ENCODE assay signal across 8 mouse cellular contexts in genomic region chr19:10134692-10135091, GRCm38 (mm10). TPM values are rescaled to one million over a fixed set of nuclear protein-coding genes. Genes with fewer than 3 reads are reported as not detected.
DNase-seq lines count a peak whose midpoint lies in the region; ATAC-seq and TF ChIP-seq lines count a peak whose summit lies in the region.

No protein-coding gene starts in this region.

- ATAC-seq in forebrain, postnatal 0 days = no peak
- peak; percentile 71 for ATAC-seq in kidney, embryonic 15.5 days (replicated peaks; ENCODE audit: low FRiP score)

- no peak overlapping the region for H3K9ac ChIP-seq in forebrain, postnatal 0 days
- no peak overlapping the region for H3K9ac ChIP-seq in kidney, embryonic 15.5 days

- DNase-seq in forebrain, embryonic 10.5 days (ENCODE audit: extremely low spot score, low spot score) = peak; percentile 9
- DNase-seq in forebrain, postnatal 0 days = no peak
- peak; percentile 63 to 72 for DNase-seq in gastrocnemius, postnatal 36 days
- peak; percentile 42 for DNase-seq in ovary, postnatal 10 days (ENCODE audit: low spot score)
- DNase-seq in left cerebral cortex, postnatal 25 days (ENCODE audit: low spot score in 2 of 2) = no peak
- DNase-seq in thymus, postnatal 10 days (ENCODE audit: low spot score in 2 of 2) = no peak
- no peak for DNase-seq in yolk sac, embryonic 10.5 days (ENCODE audit: low spot score)

- H3K27me3 ChIP-seq in forebrain, embryonic 10.5 days (ENCODE audit: poor library complexity, severe bottlenecking) = no peaks in the 10 kb centered on the region
- H3K27me3 ChIP-seq in forebrain, postnatal 0 days (ENCODE audit: insufficient read depth, low read length) = no peaks in the 10 kb centered on the region
- H3K27me3 ChIP-seq in kidney, embryonic 15.5 days = no peaks in the 10 kb centered on the region

- 61% methylated on average over 2 of the region's 2 CpGs for WGBS in forebrain, embryonic 10.5 days
- 64% methylated on average over 2 of the region's 2 CpGs for WGBS in forebrain, postnatal 0 days
- WGBS in kidney, embryonic 15.5 days = 33% methylated on average over 2 of the region's 2 CpGs

- TF ChIP-seq CTCF in forebrain, postnatal 0 days (IDR thresholded peaks at IDR 0.05; ENCODE audit: low read depth) = no peak

- H3K27ac ChIP-seq in forebrain, embryonic 10.5 days = no peak overlapping the region
- no peak overlapping the region for H3K27ac ChIP-seq in forebrain, postnatal 0 days (ENCODE audit: low read depth, low read length)
- peak overlapping the region; percentile 3 for H3K27ac ChIP-seq in kidney, embryonic 15.5 days

- H3K36me3 ChIP-seq in forebrain, embryonic 10.5 days (replicated peaks) = no peaks in the 10 kb centered on the region
- H3K36me3 ChIP-seq in forebrain, postnatal 0 days (ENCODE audit: insufficient read depth) = no peaks in the 10 kb centered on the region
- H3K36me3 ChIP-seq in kidney, embryonic 15.5 days = no peaks in the 10 kb centered on the region

- H3K4me2 ChIP-seq in forebrain, postnatal 0 days (ENCODE audit: low read depth) = no peak overlapping the region
- no peak overlapping the region for H3K4me2 ChIP-seq in kidney, embryonic 15.5 days

- H3K4me1 ChIP-seq in forebrain, embryonic 10.5 days = no peaks in the 10 kb centered on the region
- H3K4me1 ChIP-seq in forebrain, postnatal 0 days (ENCODE audit: insufficient read depth) = no peaks in the 10 kb centered on the region
- H3K4me1 ChIP-seq in kidney, embryonic 15.5 days = peaks cover 10% of the 10 kb centered on the region

- no peak overlapping the region for H3K4me3 ChIP-seq in forebrain, embryonic 10.5 days
- H3K4me3 ChIP-seq in forebrain, postnatal 0 days (ENCODE audit: low read depth, low read length) = no peak overlapping the region
- no peak overlapping the region for H3K4me3 ChIP-seq in kidney, embryonic 15.5 days (replicated peaks)

- H3K9me3 ChIP-seq in forebrain, embryonic 10.5 days = no peaks in the 10 kb centered on the region
- no peaks in the 10 kb centered on the region for H3K9me3 ChIP-seq in forebrain, postnatal 0 days (ENCODE audit: low read length)
- no peaks in the 10 kb centered on the region for H3K9me3 ChIP-seq in kidney, embryonic 15.5 days (replicated peaks)

- intact Hi-C loops in gastrocnemius, postnatal 36 days (cut with DNase I) = no loop called here
- intact Hi-C loops in left cerebral cortex, postnatal 25 days (cut with DNase I) = loop anchor here (5.0 kb wide), 1 partner anchor 38 kb away; no protein-coding TSS in a partner anchor

RNA-seq across cellular contexts. Expression of gene Fads2, which starts 33.1 kb away (rescaled TPM):
- 188 and 201 TPM in 2 replicates for polyA plus RNA-seq in forebrain, embryonic 10.5 days (2016; fragmentation: Nextera tagmentation; extraction: Ambion mirVana)
- 218 and 248 TPM in 2 replicates for total RNA-seq in forebrain, postnatal 0 days (2014; rRNA removed)
- 183 and 249 TPM in 2 replicates for polyA plus RNA-seq in forebrain, postnatal 0 days (2015; fragmentation: Nextera tagmentation; extraction: Ambion mirVana)
- 1 to 10 TPM; 2.2 to 2.4 TPM for total RNA-seq in gastrocnemius, postnatal 36 days (2021)
- 76.5 and 98.4 TPM in 2 replicates for polyA plus RNA-seq in kidney, embryonic 15.5 days (2015; fragmentation: Nextera tagmentation; extraction: Ambion mirVana)
- 100 to 1,000 TPM; 141 to 145 TPM for total RNA-seq in left cerebral cortex, postnatal 25 days (2021)

RNA-seq across cellular contexts. Expression of gene Fads1, which starts 48.0 kb away (rescaled TPM):
- polyA plus RNA-seq in forebrain, embryonic 10.5 days (2016; fragmentation: Nextera tagmentation; extraction: Ambion mirVana) = 171 and 180 TPM in 2 replicates
- 142 and 176 TPM in 2 replicates for total RNA-seq in forebrain, postnatal 0 days (2014; rRNA removed)
- 113 and 153 TPM in 2 replicates for polyA plus RNA-seq in forebrain, postnatal 0 days (2015; fragmentation: Nextera tagmentation; extraction: Ambion mirVana)
- total RNA-seq in gastrocnemius, postnatal 36 days (2021) = 1 to 10 TPM; 5.3 to 6.3 TPM
- polyA plus RNA-seq in kidney, embryonic 15.5 days (2015; fragmentation: Nextera tagmentation; extraction: Ambion mirVana) = 95.3 and 108 TPM in 2 replicates
- total RNA-seq in left cerebral cortex, postnatal 25 days (2021) = 100 to 1,000 TPM; 180 to 188 TPM

Comparison
In these comparisons a context has a peak if more than half of its experiments do, and no peak if none do; other contexts are left out.
1. DNase-seq: peak in forebrain, embryonic 10.5 days (single experiment), gastrocnemius, postnatal 36 days (2 of 2) and ovary, postnatal 10 days (single experiment); none in forebrain, postnatal 0 days (single experiment), left cerebral cortex, postnatal 25 days (0 of 2), thymus, postnatal 10 days (0 of 2) and yolk sac, embryonic 10.5 days (single experiment).
2. RNA of gene Fads2, which starts 33.1 kb away (total RNA-seq): 218 to 248 TPM in forebrain, postnatal 0 days and 141 to 145 TPM in left cerebral cortex, postnatal 25 days; 2.2 to 2.4 TPM in gastrocnemius, postnatal 36 days; every median in the first group is over 10 times any median in the second.
3. RNA of gene Fads1, which starts 48.0 kb away (total RNA-seq): 180 to 188 TPM in left cerebral cortex, postnatal 25 days and 142 to 176 TPM in forebrain, postnatal 0 days; 5.3 to 6.3 TPM in gastrocnemius, postnatal 36 days; every median in the first group is over 10 times any median in the second.